Mouse (Mus musculus): ENCODE measurements at regions not wholly inside any gene's neighbourhood (a gene's known extent, or its start where the extent isn't known, plus 50 kb on each side); places are given as distances from the start of the nearest gene placed in this dataset.

GRCm38 (mm10) chr4:70153179-70153578, 257.1 kb downstream of the Cdk5rap2 start:
- no peak for TF ChIP-seq CTCF (IDR thresholded peaks at IDR 0.05; ENCODE audit: extremely low read depth, insufficient read depth, low read length)
- no peak for TF ChIP-seq POLR2A (IDR thresholded peaks at IDR 0.05; ENCODE audit: extremely low read depth, insufficient read depth, low read length)

Data from cortical plate, adult 2 months (tissue).